Mouse (Mus musculus) midbrain, embryonic 11.5 days (tissue): ENCODE data around the gene Btla. TPM values are rescaled to one million over a fixed set of nuclear protein-coding genes. Genes with fewer than 3 reads are reported as not detected.

ENCODE experiments used
- ATAC-seq: fragments of 200-750 bp; cut with Nextera tagmentation; 2 replicates; pipeline ENCODE4 v1.8.0; 2017; ENCODE audit warnings: moderate TSS enrichment, moderate library complexity; ENCODE audit not compliant: low FRiP score
- DNase-seq: peaks from one replicate; pipeline ENCODE4 v3.0.0; 2015; ENCODE audit warnings: low spot score; ENCODE audit errors: missing footprints
- H3K27ac ChIP-seq: fragments of 300-500 bp; sonication (generic); 2 replicates; pipeline ENCODE4 v1.5.1; 2014; ENCODE audit warnings: low read depth, low read length
- H3K27me3 ChIP-seq: fragments of 300-500 bp; sonication (generic); 2 replicates; pipeline ENCODE4 v1.6.1; 2014; ENCODE audit warnings: mild to moderate bottlenecking, low read length, moderate library complexity, mixed read lengths; ENCODE audit not compliant: control insufficient read depth, insufficient read depth
- H3K36me3 ChIP-seq: fragments of 300-500 bp; sonication (generic); 2 replicates; pipeline ENCODE4 v1.6.1; 2014; ENCODE audit warnings: mild to moderate bottlenecking, low read length, moderate library complexity, mixed read lengths; ENCODE audit not compliant: control insufficient read depth, insufficient read depth
- H3K4me1 ChIP-seq: fragments of 300-500 bp; sonication (generic); 2 replicates; pipeline ENCODE4 v1.6.1; 2014; ENCODE audit warnings: low read length; ENCODE audit not compliant: control insufficient read depth, insufficient read depth
- H3K4me2 ChIP-seq: fragments of 300-500 bp; sonication (generic); 2 replicates; pipeline ENCODE4 v1.6.1; 2014; ENCODE audit warnings: mild to moderate bottlenecking, moderate library complexity
- H3K4me3 ChIP-seq: fragments of 300-500 bp; sonication (generic); 2 replicates; pipeline ENCODE4 v1.5.1; 2014; ENCODE audit warnings: low read depth, low read length
- H3K9ac ChIP-seq: fragments of 300-500 bp; sonication (generic); 2 replicates; pipeline ENCODE4 v1.6.1; 2014; ENCODE audit warnings: low read length
- H3K9me3 ChIP-seq: fragments of 300-500 bp; sonication (generic); 2 replicates; pipeline ENCODE4 v1.6.1; 2016; ENCODE audit warnings: low read length; ENCODE audit not compliant: control insufficient read depth
- WGBS: fragments of 180-500 bp; shearing (Covaris S2); extraction: QIAGEN DNeasy Blood & Tissue Kit; methylation state at CpG from one replicate; pipeline ENCODE4 v1.1.7; 2014; 5-methylcytosine and 5-hydroxymethylcytosine counted together
- polyA plus RNA-seq: library from polyadenylated mRNA; unstranded; fragments of >200 nt; fragmentation: Nextera tagmentation; extraction: Ambion mirVana; gene quantifications from 2 replicates; pipeline ENCODE4 v1.2.1, GENCODE M21; 2014

Gene Btla
- polyA plus RNA-seq, 1 experiment from 2014 or later: 0.45 TPM

GRCm38 (mm10) chr16:45251773-45252413 is 27.8 kb downstream of the Btla start:
- no peak overlapping the region for H3K9ac ChIP-seq
- ATAC-seq (no peak), DNase-seq (no peak)
- H3K27ac ChIP-seq: no peak overlapping the region
- no peaks in the 10 kb centered on the region for H3K36me3 ChIP-seq
- H3K27me3 ChIP-seq: no peaks in the 10 kb centered on the region
- H3K4me1 ChIP-seq: no peaks in the 10 kb centered on the region
- no peaks in the 10 kb centered on the region for H3K9me3 ChIP-seq
- 87% methylated on average over 6 of the region's 6 CpGs for WGBS
- H3K4me3 ChIP-seq: no peak overlapping the region
- H3K4me2 ChIP-seq: no peak overlapping the region

- DNase-seq (no peak), ATAC-seq (no peak)
- 89% methylated on average over 7 of the region's 7 CpGs for WGBS
- no peaks in the 10 kb centered on the region for H3K9me3 ChIP-seq
- no peak overlapping the region for H3K4me2 ChIP-seq
- no peaks in the 10 kb centered on the region for H3K4me1 ChIP-seq
- no peak overlapping the region for H3K9ac ChIP-seq
- no peaks in the 10 kb centered on the region for H3K36me3 ChIP-seq
- no peak overlapping the region for H3K27ac ChIP-seq
- no peak overlapping the region for H3K4me3 ChIP-seq
- no peaks in the 10 kb centered on the region for H3K27me3 ChIP-seq
These were observed 31.2 kb downstream of the Btla start for GRCm38 (mm10) chr16:45255183-45255861.

- ATAC-seq (no peak), DNase-seq (no peak)
- Histone ChIP-seq H3K27ac (no peak overlapping the region), H3K9me3 (no peaks in the 10 kb centered on the region), H3K9ac (no peak overlapping the region), H3K4me3 (no peak overlapping the region), H3K27me3 (no peaks in the 10 kb centered on the region), H3K4me2 (no peak overlapping the region), H3K36me3 (no peaks in the 10 kb centered on the region), H3K4me1 (no peaks in the 10 kb centered on the region)
- 97% methylated on average over 2 of the region's 2 CpGs for WGBS
These were observed 32.8 kb downstream of the Btla start for GRCm38 (mm10) chr16:45256895-45257294.

GRCm38 (mm10) chr16:45257567-45257966 is 33.5 kb downstream of the Btla start:
- no peaks in the 10 kb centered on the region for H3K9me3 ChIP-seq
- DNase-seq (no peak), ATAC-seq (no peak)
- WGBS: 56% methylated on average over 1 of the region's 1 CpGs
- no peak overlapping the region for H3K4me2 ChIP-seq
- H3K27ac ChIP-seq: no peak overlapping the region
- H3K9ac ChIP-seq: no peak overlapping the region
- H3K27me3 ChIP-seq: no peaks in the 10 kb centered on the region
- H3K4me1 ChIP-seq: no peaks in the 10 kb centered on the region
- H3K36me3 ChIP-seq: no peaks in the 10 kb centered on the region
- H3K4me3 ChIP-seq: no peak overlapping the region

GRCm38 (mm10) chr16:45259663-45260062 is 35.5 kb downstream of the Btla start:
- no peak for DNase-seq
- H3K27me3 ChIP-seq: no peaks in the 10 kb centered on the region
- H3K4me1 ChIP-seq: no peaks in the 10 kb centered on the region
- H3K9ac ChIP-seq: no peak overlapping the region
- H3K4me3 ChIP-seq: no peak overlapping the region
- H3K27ac ChIP-seq: no peak overlapping the region
- WGBS: 87% methylated on average over 2 of the region's 2 CpGs
- no peaks in the 10 kb centered on the region for H3K36me3 ChIP-seq
- H3K9me3 ChIP-seq: no peaks in the 10 kb centered on the region
- no peak for ATAC-seq
- no peak overlapping the region for H3K4me2 ChIP-seq

GRCm38 (mm10) chr16:45261321-45261720 is 37.2 kb downstream of the Btla start:
- Histone ChIP-seq H3K4me3 (no peak overlapping the region), H3K36me3 (no peaks in the 10 kb centered on the region), H3K27ac (no peak overlapping the region), H3K27me3 (no peaks in the 10 kb centered on the region), H3K4me1 (no peaks in the 10 kb centered on the region), H3K4me2 (no peak overlapping the region), H3K9ac (no peak overlapping the region), H3K9me3 (no peaks in the 10 kb centered on the region)
- no peak for ATAC-seq
- DNase-seq: no peak
- 87% methylated on average over 2 of the region's 2 CpGs for WGBS

- Histone ChIP-seq H3K36me3 (no peaks in the 10 kb centered on the region), H3K4me2 (no peak overlapping the region), H3K9me3 (no peaks in the 10 kb centered on the region), H3K4me3 (no peak overlapping the region), H3K4me1 (no peaks in the 10 kb centered on the region), H3K27me3 (no peaks in the 10 kb centered on the region), H3K9ac (no peak overlapping the region), H3K27ac (no peak overlapping the region)
- ATAC-seq: no peak
- no peak for DNase-seq
These were observed 37.9 kb downstream of the Btla start for GRCm38 (mm10) chr16:45262051-45262450.

- DNase-seq: no peak
- 94% methylated on average over 2 of the region's 2 CpGs for WGBS
These were observed 45.8 kb downstream of the Btla start for GRCm38 (mm10) chr16:45269886-45270285.

GRCm38 (mm10) chr16:45283093-45283492 is 59.0 kb downstream of the Btla start:
- H3K27me3 ChIP-seq: no peaks in the 10 kb centered on the region
- 76% methylated on average over 1 of the region's 1 CpGs for WGBS
- H3K27ac ChIP-seq: no peak overlapping the region
- H3K4me3 ChIP-seq: no peak overlapping the region
- H3K4me1 ChIP-seq: no peaks in the 10 kb centered on the region
- no peak overlapping the region for H3K9ac ChIP-seq
- DNase-seq (no peak), ATAC-seq (no peak)
- no peaks in the 10 kb centered on the region for H3K36me3 ChIP-seq
- no peak overlapping the region for H3K4me2 ChIP-seq
- no peaks in the 10 kb centered on the region for H3K9me3 ChIP-seq

More at GRCm38 (mm10) chr16:45269886-45270285, 45.8 kb downstream of the Btla start:
- Histone ChIP-seq H3K4me1 (no peaks in the 10 kb centered on the region), H3K27ac (no peak overlapping the region), H3K36me3 (no peaks in the 10 kb centered on the region), H3K9ac (no peak overlapping the region), H3K9me3 (no peaks in the 10 kb centered on the region), H3K4me2 (no peak overlapping the region), H3K27me3 (no peaks in the 10 kb centered on the region), H3K4me3 (no peak overlapping the region)
- no peak for ATAC-seq
